Mouse (Mus musculus): ENCODE data around the gene Camp. TPM values are rescaled to one million over a fixed set of nuclear protein-coding genes. Genes with fewer than 3 reads are reported as not detected.
"Not testable (repeated sequence)": the region's sequence is repeated elsewhere in the genome, so short reads cannot be mapped to it uniquely, and the experiment has no call there.

The Camp gene
- total RNA-seq, 1 experiment from 2014 or later: 5.2 TPM

- peak; percentile 76 for ATAC-seq (ENCODE audit: extremely low read depth, insufficient number of reproducible peaks, low FRiP score, poor library complexity, severe bottlenecking)
Measured at GRCm38 (mm10) chr9:109862397-109863044, 13.1 kb upstream of the Camp start.

- no peak for ATAC-seq (ENCODE audit: extremely low read depth, insufficient number of reproducible peaks, low FRiP score, poor library complexity, severe bottlenecking)
Measured at GRCm38 (mm10) chr9:109855947-109856346, 6.5 kb upstream of the Camp start.

GRCm38 (mm10) chr9:109854341-109854740, 4.9 kb upstream of the Camp start:
- ATAC-seq (ENCODE audit: extremely low read depth, insufficient number of reproducible peaks, low FRiP score, poor library complexity, severe bottlenecking): 0 out of 2 replicates have a peak, but pooled peaks have one; percentile 16

- no peak for ATAC-seq (ENCODE audit: extremely low read depth, insufficient number of reproducible peaks, low FRiP score, poor library complexity, severe bottlenecking)
Measured at GRCm38 (mm10) chr9:109850099-109850498, 682 bp upstream of the Camp start.

GRCm38 (mm10) chr9:109833088-109833412, 16.4 kb downstream of the Camp start:
- ATAC-seq (ENCODE audit: extremely low read depth, insufficient number of reproducible peaks, low FRiP score, poor library complexity, severe bottlenecking): no peak

GRCm38 (mm10) chr9:109832391-109833087, 16.9 kb downstream of the Camp start, which contains the start of gene Nme6:
Gene Nme6 (plus strand): TSS chr9:109832749.
- ATAC-seq (ENCODE audit: extremely low read depth, insufficient number of reproducible peaks, low FRiP score, poor library complexity, severe bottlenecking): peak; percentile 89

- ATAC-seq (ENCODE audit: extremely low read depth, insufficient number of reproducible peaks, low FRiP score, poor library complexity, severe bottlenecking): no peak
Measured at GRCm38 (mm10) chr9:109826181-109826580, 23.2 kb downstream of the Camp start.

- no peak for ATAC-seq (ENCODE audit: extremely low read depth, insufficient number of reproducible peaks, low FRiP score, poor library complexity, severe bottlenecking)
Measured at GRCm38 (mm10) chr9:109825739-109826138, 23.7 kb downstream of the Camp start.

GRCm38 (mm10) chr9:109816341-109816740, 33.1 kb downstream of the Camp start:
- no peak for ATAC-seq (ENCODE audit: extremely low read depth, insufficient number of reproducible peaks, low FRiP score, poor library complexity, severe bottlenecking)

- no peak for ATAC-seq (ENCODE audit: extremely low read depth, insufficient number of reproducible peaks, low FRiP score, poor library complexity, severe bottlenecking)
Measured at GRCm38 (mm10) chr9:109813424-109813823, 36.0 kb downstream of the Camp start.

- ATAC-seq (ENCODE audit: extremely low read depth, insufficient number of reproducible peaks, low FRiP score, poor library complexity, severe bottlenecking): no peak
Measured at GRCm38 (mm10) chr9:109811980-109812379, 37.4 kb downstream of the Camp start, which contains the start of gene Spink8. Gene Spink8 (plus strand): TSS chr9:109812280.

GRCm38 (mm10) chr9:109807898-109808297, 41.5 kb downstream of the Camp start:
- ATAC-seq (ENCODE audit: extremely low read depth, insufficient number of reproducible peaks, low FRiP score, poor library complexity, severe bottlenecking): no peak

GRCm38 (mm10) chr9:109806695-109807293, 42.6 kb downstream of the Camp start:
- ATAC-seq (ENCODE audit: extremely low read depth, insufficient number of reproducible peaks, low FRiP score, poor library complexity, severe bottlenecking): no peak

- ATAC-seq (ENCODE audit: extremely low read depth, insufficient number of reproducible peaks, low FRiP score, poor library complexity, severe bottlenecking): no peak
Measured at GRCm38 (mm10) chr9:109806260-109806659, 43.2 kb downstream of the Camp start.

GRCm38 (mm10) chr9:109805596-109805995, 43.8 kb downstream of the Camp start:
- ATAC-seq (ENCODE audit: extremely low read depth, insufficient number of reproducible peaks, low FRiP score, poor library complexity, severe bottlenecking): not testable (repeated sequence)

GRCm38 (mm10) chr9:109798051-109798450, 51.4 kb downstream of the Camp start:
- ATAC-seq (ENCODE audit: extremely low read depth, insufficient number of reproducible peaks, low FRiP score, poor library complexity, severe bottlenecking): no peak
